Mouse (Mus musculus): ENCODE results near the gene Cfap126.

The Cfap126 gene

DNA sequence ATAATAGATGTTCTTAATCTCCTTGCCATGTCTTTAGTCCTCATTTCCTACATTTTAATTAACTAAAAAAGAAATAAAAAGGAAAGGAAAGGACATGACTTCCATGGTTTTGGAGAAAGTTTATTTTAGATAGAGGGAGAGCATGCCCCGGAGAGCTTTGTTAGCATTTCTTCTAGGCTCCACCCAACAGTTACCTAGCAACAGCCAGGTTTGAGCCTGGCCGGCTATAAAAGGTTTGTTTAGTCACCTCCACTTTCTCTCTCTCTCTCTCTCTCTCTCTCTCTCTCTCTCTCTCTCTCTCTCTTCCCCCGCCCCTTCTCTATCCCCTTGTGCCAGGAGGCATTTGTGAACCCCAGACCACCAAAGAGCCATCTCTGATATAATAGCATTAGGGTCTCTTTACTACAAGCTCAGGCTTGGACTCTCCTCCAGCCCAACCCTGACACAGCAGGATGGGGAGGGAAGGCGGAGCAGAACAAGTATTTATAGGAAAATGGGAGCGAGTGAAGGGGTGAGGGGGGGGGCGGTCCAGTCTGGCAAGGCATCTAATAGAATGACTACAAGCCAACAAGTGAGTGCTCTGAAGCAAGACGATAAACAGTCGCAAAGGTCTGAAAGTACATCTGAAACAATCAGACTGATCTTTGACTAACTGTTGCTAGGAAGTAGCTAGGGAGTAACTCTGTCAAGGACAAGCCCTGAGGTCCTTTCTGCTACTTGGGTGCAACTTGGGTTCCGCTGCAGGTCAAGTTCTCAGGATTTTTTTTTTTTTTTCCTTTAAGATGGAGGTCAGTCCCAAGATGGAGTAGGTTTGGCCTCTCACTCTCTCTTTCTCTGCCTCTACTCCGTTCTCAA lies 17.4 kb upstream of the Cfap126 start:
- no peak for DNase-seq (ENCODE audit: low read depth)

DNA sequence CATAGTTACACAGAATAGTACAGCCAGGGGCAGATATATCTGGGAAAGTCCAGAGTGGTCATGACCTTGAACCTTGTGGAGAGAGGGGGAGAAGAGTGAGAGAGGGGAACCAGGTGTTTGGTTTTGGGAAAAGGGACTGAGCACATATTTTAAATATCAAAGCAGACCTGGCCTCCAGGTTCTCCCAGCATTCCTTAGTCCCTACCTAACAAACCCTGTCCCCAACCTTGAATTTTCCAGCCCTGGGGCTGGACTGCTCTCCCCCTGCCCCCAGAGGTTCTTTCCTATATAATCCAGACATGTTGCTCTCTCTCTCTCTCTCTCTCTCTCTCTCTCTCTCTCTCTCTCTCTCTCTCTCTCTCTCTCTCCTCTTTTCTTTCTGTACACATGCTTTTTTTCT lies 16.6 kb upstream of the Cfap126 start:
- DNase-seq (ENCODE audit: low read depth), result no peak

DNA sequence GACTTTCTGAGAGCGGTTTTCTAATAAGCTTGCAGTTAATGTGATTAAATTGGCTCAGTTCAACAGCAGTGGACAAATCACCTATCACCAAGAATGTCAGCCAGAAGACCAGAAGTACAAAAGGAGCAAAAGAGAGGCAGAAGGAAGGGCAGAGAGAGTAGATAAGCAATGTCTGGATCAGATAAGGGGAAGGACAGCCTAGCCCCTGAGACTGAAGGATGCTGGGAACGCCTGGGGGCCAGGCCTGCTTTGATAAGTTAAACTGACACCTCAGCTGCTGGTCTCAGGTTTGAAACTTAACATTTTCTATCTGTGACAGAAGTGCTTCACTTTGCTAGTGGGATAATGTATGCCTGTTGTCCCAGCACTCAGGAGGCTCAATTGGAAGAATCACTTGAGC lies 16.1 kb upstream of the Cfap126 start:
- DNase-seq (ENCODE audit: low read depth), result no peak

DNA sequence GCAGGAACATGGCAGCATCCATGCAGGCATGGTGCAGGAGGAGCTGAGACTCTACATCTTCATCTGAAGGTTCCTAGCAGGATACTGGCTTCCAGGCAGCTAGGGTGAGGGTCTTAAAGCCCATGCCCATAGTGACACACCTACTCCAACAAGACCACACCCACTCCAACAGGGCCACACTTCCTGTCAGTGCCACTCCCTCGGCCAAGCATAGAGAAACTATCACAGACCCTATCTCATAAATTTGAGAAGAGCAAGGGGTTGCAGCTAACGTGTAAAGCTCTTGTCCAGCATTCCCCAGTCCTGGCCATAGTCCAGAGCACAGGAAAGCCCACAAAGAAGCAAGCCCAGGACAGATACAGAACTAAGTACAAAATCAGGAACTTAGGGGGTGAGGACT lies 12.7 kb upstream of the Cfap126 start:
- no peak for DNase-seq (ENCODE audit: low read depth)

DNA sequence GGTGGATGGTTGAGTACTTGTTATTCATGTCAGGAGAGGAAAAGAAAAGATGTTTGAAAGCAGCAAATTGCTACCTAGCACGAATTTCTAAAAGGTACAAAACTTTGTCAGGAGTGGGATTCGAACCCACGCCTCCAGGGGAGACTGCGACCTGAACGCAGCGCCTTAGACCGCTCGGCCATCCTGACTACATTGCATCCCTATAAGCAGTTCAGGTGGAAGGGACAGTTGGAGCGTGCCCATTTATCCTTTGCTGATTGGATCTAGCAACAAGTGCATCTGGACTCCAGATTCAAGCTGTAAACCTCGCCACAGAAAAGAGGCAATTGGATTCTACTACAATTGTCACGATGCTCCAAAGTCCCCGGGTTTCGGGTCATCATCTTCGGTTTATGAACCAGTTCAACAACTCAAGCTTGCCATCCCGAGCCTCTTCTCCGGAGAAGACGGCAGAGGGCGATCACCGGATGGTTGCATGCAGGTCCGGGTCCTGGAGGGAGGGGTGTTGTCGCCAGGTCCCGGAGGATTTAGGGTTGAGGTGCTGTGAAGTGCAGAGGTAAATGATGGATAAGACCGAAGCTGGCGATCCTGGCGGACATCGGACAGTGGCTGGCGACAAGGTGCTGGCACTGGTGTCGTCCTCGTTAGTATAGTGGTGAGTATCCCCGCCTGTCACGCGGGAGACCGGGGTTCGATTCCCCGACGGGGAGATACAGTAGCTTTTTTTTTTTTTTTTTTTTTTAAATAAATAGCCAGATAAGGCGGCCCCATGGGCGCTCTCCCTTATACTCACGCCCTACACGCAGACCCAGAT lies 11.8 kb upstream of the Cfap126 start:
- DNase-seq (ENCODE audit: low read depth), result peak; percentile 90

DNA sequence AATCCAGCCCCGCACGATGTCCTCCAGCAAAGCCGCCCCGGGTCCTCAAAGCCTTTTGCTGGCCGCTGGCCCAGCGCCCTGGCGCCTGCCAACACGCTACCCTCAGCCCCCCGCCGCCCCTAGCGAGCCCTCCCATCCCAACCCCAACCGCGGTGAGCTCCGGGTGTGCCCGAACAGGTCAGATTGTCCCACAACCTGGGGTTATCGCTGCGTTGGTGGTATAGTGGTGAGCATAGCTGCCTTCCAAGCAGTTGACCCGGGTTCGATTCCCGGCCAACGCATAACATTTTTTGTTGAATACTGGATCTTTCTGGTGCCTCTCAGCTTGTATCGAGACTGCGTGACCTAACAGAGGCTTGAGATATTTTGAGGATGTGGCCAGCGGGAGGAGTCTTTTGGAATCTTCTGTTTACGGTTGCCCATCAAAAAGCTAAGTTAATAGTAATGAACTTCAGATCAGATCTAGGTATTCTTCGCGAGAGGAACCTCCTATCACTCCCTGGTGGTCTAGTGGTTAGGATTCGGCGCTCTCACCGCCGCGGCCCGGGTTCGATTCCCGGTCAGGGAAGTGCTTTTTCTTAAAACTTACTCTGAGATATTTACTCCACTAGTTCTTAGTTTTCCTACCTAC lies 11.1 kb upstream of the Cfap126 start:
- peak; percentile 91 for DNase-seq (ENCODE audit: low read depth)

DNA sequence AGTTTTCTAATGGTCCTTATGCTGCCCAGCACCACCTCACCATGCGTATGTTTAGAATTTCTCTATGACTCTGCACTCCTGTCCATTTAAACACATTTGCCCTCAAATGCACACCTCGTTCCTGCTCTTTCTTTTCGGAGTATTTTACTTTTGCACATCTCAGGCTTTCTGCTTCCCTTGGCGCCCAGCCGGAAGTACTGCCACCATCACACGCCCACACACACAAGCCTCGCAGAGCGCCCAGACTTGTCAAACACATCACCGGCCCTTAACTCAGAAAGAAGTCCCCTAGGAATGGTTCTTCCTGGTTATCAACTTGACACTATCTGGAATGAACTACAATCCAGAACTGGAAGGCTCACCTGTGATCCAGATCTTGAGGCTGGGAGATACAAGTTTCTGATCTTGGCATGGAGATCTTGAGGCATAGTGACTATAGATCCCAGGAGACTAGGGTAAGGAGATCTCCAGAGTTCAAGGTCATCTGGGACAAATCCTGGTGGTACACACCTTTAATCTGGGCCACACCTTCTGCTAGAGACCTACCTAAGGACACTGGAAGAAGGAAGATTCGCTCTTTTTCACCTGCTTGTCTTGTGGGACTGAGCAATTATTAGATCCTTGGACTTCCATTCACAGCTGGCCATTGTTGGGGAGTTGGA lies 10.4 kb upstream of the Cfap126 start:
- no peak for DNase-seq (ENCODE audit: low read depth)

DNA sequence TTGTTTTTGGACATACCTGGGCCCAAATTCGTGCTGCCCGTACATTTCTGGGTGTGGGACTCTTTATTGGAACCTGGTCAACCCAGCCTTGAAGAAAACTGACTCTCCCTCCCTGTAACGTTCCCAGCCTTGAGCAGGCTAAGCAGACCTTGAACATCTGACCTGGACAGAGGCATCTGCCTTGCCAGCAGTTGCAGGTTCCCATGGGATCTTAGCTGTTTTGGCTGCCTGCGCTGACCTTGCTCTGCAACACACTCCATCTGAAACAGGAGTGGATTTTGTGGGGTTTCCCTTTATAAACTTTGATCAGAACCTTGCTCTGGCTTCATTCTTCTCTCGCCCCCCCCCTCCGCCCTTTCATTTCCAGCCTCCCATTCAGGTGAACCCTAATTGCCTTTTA lies 8.5 kb upstream of the Cfap126 start:
- no peak for DNase-seq (ENCODE audit: low read depth)

DNA sequence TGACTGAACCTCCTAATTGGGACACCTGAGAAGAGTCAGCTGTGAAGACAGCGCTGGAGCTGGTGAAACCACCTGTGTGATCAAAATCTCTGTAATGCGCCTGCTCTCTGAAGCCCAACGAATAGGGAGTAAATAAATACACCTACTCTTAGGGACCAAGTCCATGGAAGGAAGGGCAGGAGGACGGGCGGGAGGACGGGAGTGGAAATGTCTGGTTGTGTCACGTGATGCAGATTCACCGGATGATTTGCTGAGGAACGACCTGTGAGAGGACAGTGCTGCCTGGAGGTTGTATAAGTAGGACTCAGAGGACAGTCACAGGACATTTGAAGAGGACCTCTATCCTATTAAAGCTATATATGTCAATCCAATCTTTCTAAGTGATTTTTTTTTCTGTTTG lies 4.1 kb upstream of the Cfap126 start:
- DNase-seq (ENCODE audit: low read depth), result no peak

DNA sequence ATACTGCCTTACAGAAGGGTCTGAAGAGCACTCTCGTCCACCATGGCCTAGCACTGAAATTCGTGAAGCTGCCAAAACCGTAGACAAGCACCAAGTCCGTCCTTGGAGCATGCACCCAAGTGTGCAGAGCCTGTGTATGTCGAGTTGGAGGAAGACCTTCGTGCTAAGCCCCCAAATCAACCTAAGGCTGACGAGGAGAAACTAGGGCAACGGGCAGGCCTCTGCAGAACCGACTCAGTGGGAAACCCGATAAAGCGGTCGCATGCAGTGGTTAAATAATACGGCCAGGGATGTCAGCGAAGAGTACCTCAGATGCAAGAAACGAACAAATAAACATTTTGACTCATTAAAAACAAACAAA lies 3.1 kb upstream of the Cfap126 start:
- no peak for DNase-seq (ENCODE audit: low read depth)

DNA sequence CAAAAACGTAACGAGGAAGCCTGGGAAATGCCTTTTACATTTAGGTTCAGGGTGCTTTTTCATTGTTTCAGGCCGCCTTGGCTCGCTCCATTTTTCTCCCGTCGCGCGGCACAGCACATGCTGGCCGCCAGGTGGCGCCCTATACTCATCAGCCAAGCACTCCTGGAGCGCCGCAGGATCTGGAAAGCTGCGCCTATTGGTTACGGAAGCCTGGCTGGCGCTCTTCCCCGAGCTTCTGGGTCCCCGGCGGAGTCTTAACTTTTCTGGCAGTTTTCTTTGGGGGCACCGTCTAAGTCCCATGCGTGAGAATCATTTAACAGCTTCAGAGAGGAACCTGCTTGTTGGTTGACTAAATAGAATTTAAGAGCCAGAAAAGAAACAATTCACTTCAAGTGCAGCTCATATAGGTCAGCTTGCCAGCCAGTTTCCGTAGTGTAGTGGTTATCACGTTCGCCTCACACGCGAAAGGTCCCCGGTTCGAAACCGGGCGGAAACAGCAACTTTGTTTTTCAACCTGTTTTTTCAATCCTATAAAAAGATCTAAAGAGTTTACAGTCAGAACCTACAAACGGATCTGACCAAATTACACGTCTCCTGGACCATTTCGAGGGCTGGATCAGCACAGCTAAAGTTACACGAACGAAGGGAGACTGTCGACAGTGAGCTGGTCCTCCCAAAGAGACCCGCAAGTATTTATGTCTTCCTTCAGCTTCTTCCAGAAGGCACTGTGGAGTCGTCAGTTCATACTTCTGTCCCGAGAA lies 2.5 kb upstream of the Cfap126 start:
- DNase-seq (ENCODE audit: low read depth), result peak; percentile 99

DNA sequence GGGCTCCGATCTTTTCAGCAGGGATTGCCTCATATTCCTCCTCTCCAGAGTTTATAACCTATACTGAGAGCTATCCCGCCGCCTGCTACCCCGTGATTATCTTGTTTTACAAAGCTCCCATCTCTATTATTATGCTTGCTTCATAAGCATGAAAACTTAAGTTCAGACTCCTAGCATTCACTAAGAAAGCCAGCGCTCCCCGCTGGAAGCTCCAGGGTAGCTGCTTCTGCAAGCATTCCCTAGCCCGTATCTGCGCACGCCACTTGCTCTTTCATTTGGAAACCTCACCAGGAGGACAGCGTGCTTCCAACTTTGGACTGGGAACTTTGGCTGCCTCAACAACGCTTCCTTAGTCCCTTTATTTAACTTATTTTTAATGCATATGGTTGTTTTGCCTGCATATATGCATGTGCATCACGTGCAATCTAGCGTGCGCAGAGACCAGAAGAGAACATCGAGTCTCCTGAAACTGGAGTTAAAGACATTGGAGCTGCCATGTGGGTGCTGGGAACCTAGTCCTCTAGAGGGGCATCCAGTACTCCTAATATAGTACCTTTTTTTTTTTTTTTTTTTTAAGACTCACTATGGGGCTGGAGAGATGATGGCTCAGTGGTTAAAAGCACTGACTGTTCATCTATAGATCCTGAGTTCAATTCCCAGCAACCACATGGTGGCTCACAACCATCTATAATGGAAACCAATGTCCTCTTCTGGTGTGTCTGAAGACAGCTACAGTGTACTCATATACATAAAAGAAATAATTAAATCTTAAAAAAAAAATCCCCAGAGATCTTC lies 1.7 kb upstream of the Cfap126 start:
- DNase-seq (ENCODE audit: low read depth), result no peak

DNA sequence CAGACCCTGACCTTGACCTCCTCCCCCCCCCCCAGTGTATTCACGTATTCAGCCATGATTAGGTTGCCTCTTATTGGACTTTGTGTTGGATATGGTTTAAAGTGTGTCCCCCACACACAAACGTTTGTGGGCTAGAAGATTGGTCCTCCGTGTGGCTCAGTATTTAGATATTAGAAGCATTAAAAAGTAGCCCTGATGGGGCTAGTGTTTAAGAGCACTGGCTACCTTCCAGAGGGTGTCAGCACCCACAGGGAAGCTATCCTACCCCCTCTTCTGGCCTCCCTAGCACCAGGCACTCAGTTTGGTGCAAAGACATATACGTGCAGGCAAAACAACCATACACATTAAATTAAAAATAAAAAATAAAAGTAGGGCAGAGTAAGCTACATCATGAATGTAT lies 732 bp upstream of the Cfap126 start:
- no peak for DNase-seq (ENCODE audit: low read depth)

DNA sequence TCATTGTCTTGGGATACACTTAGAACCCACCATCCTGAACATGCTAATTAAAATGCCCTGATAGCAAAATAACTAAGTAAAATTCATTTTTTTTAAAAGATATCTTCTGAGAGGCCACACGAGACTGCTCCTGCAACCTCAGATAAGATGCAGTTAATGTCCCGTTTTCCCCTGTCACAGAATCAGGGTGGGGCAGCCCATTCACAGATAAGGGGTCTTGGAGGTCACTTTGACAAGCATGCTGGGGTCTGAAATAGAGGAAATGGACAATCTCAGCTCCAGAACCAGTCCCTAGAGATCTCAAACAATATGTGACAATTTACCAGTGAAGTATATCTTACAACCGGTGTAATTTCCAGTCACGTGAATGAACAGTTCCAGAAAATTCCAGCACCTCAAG lies 2.6 kb downstream of the Cfap126 start:
- no peak for DNase-seq (ENCODE audit: low read depth)

DNA sequence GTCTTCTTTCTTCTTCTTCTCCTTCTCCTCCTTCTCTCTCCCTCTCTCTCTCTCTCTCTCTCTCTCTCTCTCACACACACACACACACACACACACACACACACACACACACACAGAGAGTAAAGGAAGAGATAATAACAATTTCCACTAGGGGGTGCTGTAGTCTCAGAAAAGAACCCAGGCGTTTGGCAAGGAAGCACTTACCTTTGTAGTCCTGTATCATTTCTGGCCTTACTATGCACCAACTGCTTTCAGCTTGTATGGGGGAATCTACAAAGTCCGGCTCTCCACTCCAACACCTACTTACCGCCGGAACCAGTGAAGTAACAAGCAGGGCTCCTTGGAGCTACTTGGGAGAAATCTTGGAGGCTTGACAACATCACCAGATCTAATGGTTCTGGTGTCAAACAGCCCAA lies 4.6 kb downstream of the Cfap126 start:
- peak; percentile 91 for DNase-seq (ENCODE audit: low read depth)

DNA sequence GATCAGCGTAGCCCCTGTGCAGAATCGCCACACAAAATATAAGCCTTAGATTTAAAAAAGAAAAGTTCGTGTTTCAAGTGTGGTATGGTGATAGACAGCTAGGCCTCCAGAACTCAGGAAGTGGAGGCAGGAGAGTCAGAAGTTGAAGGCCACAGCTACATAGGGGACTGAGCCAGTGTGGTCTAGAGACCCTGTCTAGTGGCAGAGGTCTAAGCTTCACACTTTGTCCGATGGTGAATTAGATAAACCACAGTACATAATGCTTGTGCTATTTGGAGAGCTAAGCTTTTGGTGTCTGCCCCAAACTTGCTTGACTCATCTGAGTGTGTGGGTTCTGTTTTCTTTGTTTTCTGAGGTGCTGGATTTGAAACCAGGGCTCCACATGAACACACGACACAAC lies 5.3 kb downstream of the Cfap126 start:
- no peak for DNase-seq (ENCODE audit: low read depth)

DNA sequence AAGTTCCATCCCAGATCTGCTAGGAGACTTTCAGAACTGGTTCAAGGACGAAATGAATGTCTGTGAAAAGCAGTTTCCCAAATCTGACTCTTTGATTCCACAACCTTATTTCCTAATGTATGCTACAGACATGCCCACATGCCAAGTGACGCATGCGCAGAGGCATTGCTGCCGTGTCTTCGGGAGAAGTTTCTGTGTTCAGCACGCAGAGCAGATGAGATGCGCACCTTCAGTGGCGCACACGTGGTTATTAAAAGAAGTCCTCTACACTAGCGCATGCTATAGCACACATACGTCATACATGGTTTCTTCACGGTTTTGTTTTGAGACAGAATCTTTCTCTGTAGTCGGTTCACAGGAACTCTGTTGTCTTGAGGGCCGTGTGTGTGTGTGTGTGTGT lies 5.7 kb downstream of the Cfap126 start:
- no peak for DNase-seq (ENCODE audit: low read depth)

DNA sequence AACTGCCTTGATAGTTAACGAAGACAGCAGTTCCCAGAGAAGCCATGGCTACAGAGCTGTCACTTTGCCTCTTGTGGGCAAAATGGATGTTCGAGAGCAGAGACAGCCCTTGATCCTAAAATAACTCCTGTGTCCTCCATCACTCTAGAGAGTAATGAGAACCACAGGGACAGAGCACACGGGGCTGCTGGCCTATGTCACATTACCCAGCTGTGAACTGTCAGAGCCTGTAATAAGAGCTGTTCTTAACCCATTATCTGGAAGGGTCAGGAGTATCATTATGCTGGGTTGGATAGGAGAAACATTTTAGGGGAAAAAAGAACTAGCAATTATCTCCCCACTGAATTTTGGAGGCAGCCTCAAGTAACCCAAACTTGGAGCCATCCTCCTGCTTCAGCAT lies 7.2 kb downstream of the Cfap126 start:
- DNase-seq (ENCODE audit: low read depth), result no peak

DNA sequence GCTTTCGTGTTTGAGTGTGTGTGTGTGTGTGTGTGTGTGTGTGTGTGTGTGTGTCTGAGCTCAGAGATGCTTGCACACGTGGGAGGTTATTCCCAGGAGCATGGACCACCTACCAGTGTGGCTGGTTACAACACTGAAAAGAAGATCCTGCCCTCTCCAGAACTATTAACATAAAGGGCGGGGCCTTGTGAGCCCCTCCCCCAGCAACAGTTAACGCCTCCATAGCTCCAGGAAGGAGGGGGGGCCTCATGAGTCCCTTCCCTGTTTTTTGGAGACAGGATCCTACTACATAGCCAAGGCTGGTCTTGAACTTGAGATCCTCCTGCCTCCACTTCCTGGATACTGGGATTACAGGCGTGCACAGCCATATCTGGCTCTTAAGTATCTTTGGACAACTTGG lies 8.1 kb downstream of the Cfap126 start:
- DNase-seq (ENCODE audit: low read depth), result no peak

DNA sequence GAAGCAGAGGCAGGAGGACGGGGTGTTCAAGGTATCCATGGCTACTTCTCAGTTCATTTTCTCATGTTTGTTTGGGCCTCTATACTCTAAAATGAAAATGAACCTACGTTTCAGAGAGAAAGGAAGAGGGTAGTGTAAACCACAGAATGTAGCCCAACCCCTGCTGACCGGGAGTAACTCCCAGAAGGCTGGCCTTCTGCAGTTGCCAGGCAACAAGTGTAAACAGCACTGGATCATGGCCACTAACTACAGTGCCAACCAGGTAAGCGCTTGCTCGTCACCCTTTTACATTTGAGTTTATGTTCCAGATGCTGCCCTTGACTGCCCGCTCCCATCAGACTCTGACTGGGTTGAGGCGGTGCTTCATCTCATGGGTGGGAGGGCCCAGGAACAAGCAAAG lies 9.2 kb downstream of the Cfap126 start:
- no peak for DNase-seq (ENCODE audit: low read depth)

DNA sequence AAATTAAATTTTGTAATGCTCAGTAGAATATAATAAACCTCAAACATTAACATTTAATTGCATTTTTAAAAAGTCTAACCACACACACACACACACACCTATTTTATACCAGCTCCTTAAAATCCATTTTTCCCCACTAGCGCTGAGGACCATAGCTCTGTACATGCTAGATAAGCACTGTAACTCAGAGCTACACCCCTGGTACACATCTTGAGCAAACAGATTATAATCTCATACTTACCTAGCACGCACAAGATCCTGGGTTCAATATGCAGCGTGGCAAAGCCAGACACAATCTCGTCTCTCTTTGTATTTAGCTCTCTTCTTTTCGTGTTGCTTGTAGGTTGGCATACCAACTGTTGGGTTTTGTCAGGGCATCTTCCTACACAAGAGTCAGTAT lies 10.7 kb downstream of the Cfap126 start:
- DNase-seq (ENCODE audit: low read depth), result no peak

All from naive thymus-derived CD4-positive, alpha-beta T cell, adult 2 months (primary cell).